Mouse (Mus musculus) adrenal gland, postnatal 14 days (tissue): ENCODE data around the gene Frmpd1. TPM values are rescaled to one million over a fixed set of nuclear protein-coding genes. Genes with fewer than 3 reads are reported as not detected.

Source experiments
- DNase-seq: peaks from one replicate; pipeline ENCODE4 v3.0.0; 2021; ENCODE audit warnings: mixed read lengths
- total RNA-seq: library from RNA; stranded (reverse); gene quantifications from 2 replicates; pipeline ENCODE4 v1.2.3, GENCODE M21; 2021

Frmpd1 gene
- total RNA-seq, 1 experiment from 2014 or later: 6.2 TPM

GRCm38 (mm10) chr4:45320159-45320816 is 135.6 kb downstream of the Frmpd1 start:
- DNase-seq: peak; percentile 93

- peak; percentile 50 for DNase-seq
Measured at GRCm38 (mm10) chr4:45331139-45331538, 146.5 kb downstream of the Frmpd1 start.

- no peak for DNase-seq
Measured at GRCm38 (mm10) chr4:45332466-45332865, 147.8 kb downstream of the Frmpd1 start.

Other genes starting within 250 kb of the Frmpd1 start
- 153 and 188 TPM in 2 replicates for gene Grhpr, start 203.5 kb upstream of the Frmpd1 start, total RNA-seq
- gene Zbtb5, start 172.5 kb upstream of the Frmpd1 start, total RNA-seq: 12.0 and 13.6 TPM in 2 replicates
- 15.0 and 18.2 TPM in 2 replicates for gene Polr1e, start 166.3 kb upstream of the Frmpd1 start, total RNA-seq
- 7.5 and 9.2 TPM in 2 replicates for gene Fbxo10, start 100.3 kb upstream of the Frmpd1 start, total RNA-seq
- 117 and 127 TPM in 2 replicates for gene Tomm5, start 76.8 kb upstream of the Frmpd1 start, total RNA-seq
- gene Trmt10b, start 112.3 kb downstream of the Frmpd1 start, total RNA-seq: 12.0 and 13.4 TPM in 2 replicates
- 24.9 and 28.2 TPM in 2 replicates for gene Dcaf10, start 157.2 kb downstream of the Frmpd1 start, total RNA-seq
- 36.1 and 38.6 TPM in 2 replicates for gene Exosc3, start 157.9 kb downstream of the Frmpd1 start, total RNA-seq
- 449 and 529 TPM in 2 replicates for gene Slc25a51, start 223.9 kb downstream of the Frmpd1 start, total RNA-seq